Mouse (Mus musculus): Measurements from ENCODE around the gene Zfp39.

Zfp39 gene

DNA sequence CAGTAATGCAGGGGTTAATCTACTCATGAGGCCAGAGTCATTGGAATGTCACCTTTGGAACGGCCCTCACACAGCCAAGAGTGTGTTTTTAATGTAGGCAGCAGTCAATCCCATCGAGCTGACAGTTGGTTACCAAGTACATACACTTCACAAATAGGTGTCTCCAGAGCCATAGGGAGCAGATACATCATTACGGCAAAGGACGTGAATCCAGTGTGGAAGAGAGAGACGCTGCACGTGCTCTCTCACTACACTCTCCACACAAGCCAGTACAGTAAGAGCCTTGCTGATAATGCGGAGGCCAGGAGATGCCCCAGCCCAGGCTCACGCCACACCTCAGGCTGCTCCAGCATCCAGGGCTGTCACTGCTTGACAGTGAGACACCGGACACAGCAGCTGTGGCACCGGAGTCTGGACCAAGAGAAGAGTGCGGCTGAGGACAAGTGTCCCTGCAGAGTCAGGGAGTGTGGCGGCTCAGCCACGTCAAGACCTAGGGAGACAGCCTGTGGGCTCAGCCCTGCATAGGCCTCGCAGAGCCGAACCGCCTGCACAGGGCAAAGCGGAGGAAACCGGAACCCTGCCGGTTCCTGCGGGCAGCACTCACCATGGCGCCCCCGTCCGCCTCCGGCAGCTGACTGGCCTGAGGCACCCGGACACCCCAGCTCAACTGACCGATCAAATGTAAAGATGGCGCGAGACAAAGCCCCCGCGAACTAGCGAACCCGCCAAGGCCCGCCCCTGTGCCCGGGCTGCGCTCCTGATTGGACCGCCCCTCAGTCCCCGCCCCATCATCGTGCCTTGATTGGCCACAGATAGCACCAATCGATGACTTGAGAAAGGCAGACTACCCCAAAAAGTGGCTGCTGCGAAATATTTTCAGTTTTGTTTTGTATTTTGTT is at the start of gene Zfp39:
Gene Zfp39, minus strand, starts transcription at position 715 of the 899 bp plus-strand sequence.
- peak; percentile 95 to 97 for DNase-seq

DNA sequence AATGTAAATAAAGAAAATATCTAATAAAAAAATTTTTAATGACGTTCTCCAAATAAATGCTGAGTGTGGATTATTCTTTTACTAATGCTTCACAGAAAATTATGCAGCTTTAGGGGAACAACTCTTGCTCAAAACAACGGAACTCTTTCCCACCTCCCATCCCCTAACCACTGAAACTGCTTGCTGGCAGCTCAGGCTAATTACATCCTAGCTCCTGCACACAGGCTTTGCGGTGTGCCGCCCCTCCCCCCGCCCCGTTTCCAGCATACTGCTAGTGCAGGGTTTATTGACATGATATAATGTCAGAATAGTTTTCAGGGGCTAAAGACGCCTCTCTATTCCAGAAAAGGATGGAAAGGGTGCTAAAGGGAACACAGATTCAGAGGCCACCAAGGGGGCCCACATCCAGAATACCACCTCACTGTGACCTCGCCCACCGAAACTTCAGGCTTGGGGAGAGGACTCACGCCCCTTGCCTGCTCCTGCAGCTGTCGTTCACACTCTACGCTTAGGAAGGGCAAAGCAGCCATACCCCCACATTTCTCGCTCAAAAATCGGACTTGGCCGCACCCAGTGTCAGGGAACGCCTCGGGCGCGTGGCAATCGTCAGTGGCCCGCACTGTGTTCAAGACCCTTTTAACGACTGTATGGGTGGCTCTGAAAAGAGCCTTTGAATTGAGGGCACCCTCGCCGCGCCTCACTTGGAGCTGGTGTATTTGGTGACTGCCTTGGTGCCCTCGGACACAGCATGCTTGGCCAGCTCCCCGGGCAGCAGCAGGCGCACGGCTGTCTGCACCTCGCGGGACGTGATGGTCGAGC is 49.5 kb upstream of the Zfp39 start:
- no peak for DNase-seq

GRCm38 (mm10) chr11:58951210-58951609 is 47.2 kb upstream of the Zfp39 start:
- DNase-seq, result no peak

DNA sequence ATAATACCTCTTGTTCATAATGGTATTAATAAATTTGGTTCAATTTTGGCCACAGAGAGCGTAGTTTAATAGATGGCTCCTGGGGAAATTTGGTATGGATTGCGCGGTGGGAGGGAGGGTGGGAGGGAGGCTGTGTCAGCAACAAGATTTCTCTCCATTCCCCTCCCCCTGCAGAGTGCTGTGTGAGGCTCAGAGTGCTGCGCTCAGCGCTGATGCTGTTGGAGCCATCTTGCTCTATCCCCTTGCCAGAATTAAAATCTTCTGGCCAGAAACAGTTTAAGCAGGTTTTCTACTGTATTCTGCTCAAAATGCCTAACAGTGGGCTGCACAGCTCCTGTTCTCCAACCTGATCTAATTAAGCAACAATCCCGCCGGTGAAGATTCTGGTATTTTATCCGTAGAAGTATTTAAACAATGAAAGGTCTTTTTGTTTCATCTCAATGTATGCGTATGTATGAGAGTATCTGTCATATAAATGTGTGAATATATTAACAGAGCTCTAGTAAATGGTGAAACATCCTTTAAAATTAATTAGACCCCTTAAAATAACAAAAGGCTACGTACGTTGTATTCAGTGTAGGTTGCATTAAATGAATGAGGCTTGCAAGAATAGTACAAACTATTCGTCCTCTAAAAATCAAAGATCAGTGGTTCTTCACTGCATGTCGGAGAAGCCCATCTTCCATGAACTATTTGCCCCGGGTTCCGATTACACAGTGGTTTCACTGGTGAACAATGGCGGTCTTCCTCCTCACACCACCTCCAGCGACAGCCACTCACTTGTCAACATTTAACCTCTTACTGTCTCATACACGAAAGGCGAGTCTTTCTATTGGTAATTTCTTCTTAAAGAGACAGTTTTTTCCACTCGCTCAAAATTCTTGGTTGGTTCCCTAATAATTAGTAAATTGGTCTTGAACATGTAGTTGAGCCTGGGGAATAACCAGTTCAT is 45.7 kb upstream of the Zfp39 start:
- DNase-seq, result no peak

DNA sequence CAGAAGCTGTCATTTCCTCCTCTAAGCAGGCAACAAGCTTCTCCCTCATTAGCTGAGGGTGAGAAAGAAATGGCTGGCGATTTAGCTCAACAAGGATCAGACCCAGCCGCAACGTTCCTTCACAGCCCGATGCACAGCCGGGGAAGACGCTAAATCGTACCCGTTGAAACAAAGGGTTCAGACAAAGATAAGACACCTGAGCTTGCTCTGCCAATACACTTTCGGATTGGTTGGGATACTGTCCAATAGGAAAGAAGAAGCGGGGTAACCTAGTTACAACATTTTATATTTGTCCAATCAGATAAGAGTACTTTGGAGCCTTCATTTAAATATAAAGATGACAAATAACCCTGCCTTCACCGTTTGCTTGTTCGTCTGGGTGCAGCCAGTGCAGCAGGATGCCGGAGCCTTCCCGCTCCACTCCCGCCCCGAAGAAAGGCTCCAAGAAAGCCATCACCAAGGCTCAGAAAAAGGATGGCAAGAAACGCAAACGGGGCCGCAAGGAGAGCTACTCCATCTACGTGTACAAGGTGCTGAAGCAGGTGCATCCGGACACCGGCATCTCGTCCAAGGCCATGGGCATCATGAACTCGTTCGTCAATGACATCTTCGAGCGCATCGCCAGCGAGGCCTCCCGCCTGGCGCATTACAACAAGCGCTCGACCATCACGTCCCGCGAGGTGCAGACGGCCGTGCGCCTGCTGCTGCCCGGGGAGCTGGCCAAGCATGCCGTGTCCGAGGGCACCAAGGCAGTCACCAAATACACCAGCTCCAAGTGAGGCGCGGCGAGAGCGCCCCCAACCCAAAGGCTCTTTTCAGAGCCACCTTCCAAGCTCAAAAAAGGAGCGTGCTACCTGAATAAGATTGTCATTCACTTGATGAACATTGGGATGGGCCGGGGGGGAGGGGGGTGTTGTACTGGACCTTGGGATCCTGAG is 44.8 kb upstream of the Zfp39 start, which contains the start of gene Hist3h2ba:
Gene Hist3h2ba, plus strand, starts transcription at position 379 of the 938 bp plus-strand sequence.
- peak; percentile 46 to 79 for DNase-seq

DNA sequence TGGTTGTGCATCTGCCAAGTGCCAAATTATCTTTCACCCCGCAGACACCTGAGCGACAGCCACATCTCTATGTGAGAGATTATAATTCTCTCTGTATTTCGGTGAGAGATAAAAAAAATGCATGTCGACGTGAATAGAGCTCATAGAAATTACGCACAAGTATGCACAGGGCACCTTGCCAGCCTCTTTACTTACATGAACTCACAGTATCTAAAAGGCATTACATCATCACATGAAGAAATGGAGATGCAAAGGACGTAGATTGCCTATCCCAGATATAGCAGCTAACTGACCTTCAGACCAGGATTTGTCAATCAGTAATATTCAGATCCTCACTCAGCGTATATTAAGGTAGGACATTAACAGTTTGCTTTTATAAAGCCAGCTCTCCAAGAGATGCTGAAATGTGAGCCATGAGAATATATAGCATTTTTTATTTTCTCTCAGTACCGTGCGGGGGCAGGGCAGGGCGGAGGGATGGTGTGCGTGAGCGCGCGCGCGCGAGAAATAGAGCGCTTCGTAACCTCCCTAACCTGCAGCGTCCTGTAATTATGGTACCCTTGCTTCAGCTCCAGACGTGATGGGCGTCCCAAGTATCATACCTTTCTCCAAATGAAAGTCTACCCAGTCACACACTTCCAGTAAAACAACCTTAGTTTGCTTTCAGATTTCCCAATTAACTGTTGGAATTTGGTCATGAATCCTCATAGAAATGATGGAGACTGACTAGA is 43.9 kb upstream of the Zfp39 start:
- DNase-seq, result no peak

DNA sequence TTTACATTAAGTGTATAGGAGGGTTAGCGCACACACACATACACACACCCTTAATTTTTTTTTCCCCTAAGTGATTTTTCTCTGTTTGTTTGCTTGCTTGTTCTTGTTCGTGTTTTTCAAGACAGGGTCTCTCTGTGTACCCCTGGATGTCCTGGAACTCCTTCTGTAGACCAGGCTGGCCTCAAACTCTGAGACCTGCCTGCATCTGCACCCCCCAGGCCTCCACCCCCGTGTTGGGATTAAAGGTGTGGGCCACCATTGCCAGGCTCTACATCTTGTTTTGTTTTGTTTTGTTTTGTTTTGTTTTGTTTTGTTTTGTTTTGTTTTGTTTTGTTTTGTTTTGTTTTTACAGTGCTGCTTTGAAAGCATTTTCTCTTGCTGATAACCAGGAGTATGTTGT is 43.3 kb upstream of the Zfp39 start:
- no peak for DNase-seq

DNA sequence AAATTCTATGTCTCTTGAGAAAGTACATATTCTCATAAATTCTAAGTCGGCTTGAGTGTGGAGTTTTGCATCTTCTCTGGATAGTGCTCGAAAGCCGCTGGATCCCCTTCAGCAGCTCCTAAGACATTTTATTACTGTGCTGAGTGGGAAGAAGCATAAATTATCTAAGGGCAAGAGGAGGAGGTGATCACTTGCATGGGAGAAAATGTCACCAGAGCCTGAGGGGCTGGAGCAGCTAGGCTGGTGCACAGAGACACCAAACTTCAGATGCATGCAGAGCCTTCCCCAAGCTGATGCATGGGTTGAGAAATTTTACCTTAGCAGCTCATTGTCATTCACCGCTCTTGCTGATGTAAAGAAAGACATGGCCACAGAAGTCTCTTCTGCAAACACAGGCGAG is 40.1 kb upstream of the Zfp39 start:
- no peak for DNase-seq

DNA sequence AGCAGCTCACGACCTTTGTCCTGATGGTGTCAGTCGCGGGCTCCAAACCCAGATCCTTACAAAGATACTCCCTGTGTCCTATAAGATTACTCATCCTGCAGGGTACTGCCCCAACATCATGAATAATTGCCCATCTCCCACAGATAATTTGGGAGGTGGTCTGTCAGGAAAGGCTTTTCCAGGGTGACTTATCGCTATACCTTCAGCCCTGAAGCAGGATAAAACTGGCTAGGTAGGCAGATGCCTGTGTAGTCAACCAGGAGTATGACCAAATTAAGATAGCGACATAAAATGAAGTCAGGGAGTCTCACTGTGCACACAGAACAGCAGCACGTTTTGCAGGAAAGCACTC is 35.0 kb upstream of the Zfp39 start:
- no peak for DNase-seq

- peak; percentile 91 to 93 for DNase-seq
Measured at GRCm38 (mm10) chr11:58938322-58939087, 34.5 kb upstream of the Zfp39 start, which contains the start of gene Rnf187. Gene Rnf187 (minus strand): TSS chr11:58938916.

DNA sequence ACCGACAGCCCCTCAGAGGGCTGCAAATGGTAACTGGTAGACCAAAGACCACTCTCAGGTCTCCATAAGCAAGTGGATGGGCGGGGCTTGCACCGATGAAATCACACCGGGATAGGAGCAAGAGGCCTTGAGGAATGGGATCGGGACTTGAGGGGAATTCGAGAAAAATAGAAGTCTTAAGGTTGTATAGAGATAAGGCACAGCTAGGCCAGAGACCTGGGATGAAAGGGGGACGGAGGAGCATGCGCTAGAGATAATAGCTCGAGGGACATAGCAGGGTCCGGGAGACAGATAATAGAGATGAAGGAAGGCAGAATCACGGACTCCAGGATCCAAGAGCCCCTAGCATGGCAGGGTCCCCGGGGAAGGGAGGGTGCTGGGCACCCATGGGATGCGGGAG is 33.9 kb upstream of the Zfp39 start:
- DNase-seq, result no peak

- no peak for DNase-seq
Measured at GRCm38 (mm10) chr11:58931576-58931975, 27.6 kb upstream of the Zfp39 start.

DNA sequence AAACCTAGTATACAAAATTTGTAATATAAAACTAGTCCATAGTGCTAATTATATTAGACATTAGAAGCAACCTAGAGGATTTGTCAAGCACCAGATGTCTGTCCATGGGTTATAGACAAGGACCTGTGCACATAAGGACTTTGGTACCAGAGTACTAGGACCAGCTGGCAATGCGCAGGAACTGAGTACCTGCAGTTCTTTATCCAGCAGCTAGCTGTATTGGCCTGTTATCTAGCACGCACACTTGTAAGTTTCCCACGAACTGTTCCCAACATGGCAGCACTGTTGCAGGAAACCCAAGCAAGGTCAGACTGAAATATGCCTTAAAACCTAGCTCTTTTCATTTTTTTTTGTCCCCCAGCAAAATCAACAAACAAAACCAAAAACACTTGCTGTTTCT is 26.2 kb upstream of the Zfp39 start:
- DNase-seq, result no peak

- DNase-seq, result peak; percentile 49 to 63
Measured at GRCm38 (mm10) chr11:58929641-58930040, 25.6 kb upstream of the Zfp39 start.

GRCm38 (mm10) chr11:58929055-58929454 is 25.0 kb upstream of the Zfp39 start:
- no peak for DNase-seq

DNA sequence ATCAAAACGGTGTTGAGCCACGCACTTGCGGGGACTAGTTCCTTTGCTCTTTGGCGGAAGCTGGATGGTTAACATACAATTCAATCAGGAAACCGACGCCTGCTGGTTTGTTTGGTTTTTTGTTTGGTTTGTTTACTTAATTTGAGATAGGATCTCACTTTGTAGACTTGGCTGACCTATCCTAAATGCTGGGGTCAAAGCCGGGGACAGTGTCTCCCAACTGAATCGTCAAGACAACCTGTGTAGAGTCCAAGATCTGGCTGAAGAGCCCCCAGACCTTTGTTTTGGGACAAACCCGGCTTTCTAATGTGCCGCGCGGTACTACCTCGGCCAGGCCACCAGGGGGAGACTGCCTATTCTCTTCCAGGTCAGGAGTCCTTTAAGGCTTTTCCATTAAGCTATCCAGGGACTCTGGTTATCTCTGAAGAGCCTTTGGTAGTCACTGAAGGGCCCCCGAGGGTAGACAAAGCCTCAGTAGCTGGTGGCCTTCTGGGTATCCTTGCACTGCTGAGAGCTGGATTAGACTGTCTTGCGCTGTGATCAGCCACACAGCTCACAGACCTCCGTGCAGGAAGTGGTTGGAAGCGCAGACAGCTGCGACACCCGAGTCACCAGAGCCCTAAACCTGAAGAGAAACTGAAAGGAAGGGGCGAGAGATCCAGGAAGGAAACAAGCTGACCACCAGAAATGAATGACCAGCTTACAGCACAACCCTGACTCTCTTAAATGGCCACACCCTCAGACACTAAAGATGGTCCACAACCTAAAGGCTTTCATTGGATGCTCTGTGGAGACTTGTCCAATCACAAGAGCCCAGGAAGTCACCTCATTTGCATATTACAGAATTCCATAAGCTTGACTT is 24.0 kb upstream of the Zfp39 start:
- DNase-seq, result peak; percentile 45 to 56

- DNase-seq, result no peak
Measured at GRCm38 (mm10) chr11:58927053-58927452, 23.0 kb upstream of the Zfp39 start.

DNA sequence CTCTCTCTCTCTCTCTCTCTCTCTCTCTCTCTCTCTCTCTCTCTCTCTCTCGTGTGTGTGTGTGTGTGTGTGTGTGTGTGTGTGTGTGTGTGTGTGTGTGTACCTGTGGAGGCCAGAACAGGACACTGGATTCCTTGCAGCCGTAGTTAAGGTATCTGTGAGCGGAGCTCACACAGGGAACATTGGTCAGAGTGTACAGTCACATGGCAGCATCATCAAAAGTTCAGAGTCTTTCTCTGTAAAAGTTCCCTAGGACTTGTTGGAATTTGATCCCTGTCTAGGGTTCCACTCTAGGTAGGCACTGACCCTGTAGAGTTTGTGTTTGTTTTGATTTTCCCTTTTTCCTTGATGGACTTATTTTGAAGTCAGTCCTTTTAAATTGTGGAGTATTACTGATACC is 22.6 kb upstream of the Zfp39 start:
- peak; percentile 58 to 74 for DNase-seq

GRCm38 (mm10) chr11:58922420-58922819 is 18.4 kb upstream of the Zfp39 start:
- no peak for DNase-seq
